Mouse (Mus musculus): ENCODE data around the gene Slc35b4. TPM values are rescaled to one million over a fixed set of nuclear protein-coding genes. Genes with fewer than 3 reads are reported as not detected.

Slc35b4 gene
- polyA plus RNA-seq, 1 experiment from 2014 or later = 42.6 TPM

- Histone ChIP-seq H3K27ac (replicated peaks) (no peak overlapping the region), H3K4me3 (no peak overlapping the region), H3K9me3 (0 out of 2 replicates have a peak, but pooled peaks cover 3% of the 10 kb centered on the region), H3K27me3 (replicated peaks; ENCODE audit: low read depth, poor library complexity, severe bottlenecking) (no peaks in the 10 kb centered on the region), H3K36me3 (replicated peaks) (no peaks in the 10 kb centered on the region), H3K4me1 (peaks cover 10% of the 10 kb centered on the region)
- DNase-seq (ENCODE audit: low spot score) = no peak
- WGBS = 92% methylated on average over 7 of the region's 7 CpGs
Observed at GRCm38 (mm10) chr6:34148639-34149038, 28.3 kb downstream of the Slc35b4 start.

GRCm38 (mm10) chr6:34148021-34148420 is 28.9 kb downstream of the Slc35b4 start:
- WGBS = 90% methylated on average over 3 of the region's 3 CpGs
- no peak overlapping the region for H3K27ac ChIP-seq (replicated peaks)
- DNase-seq (ENCODE audit: low spot score) = no peak

GRCm38 (mm10) chr6:34146042-34146441 is 30.9 kb downstream of the Slc35b4 start:
- DNase-seq (ENCODE audit: low spot score) = no peak
- H3K4me1 ChIP-seq = no peaks in the 10 kb centered on the region
- WGBS = 55% methylated on average over 6 of the region's 6 CpGs

More at GRCm38 (mm10) chr6:34148021-34148420, 28.9 kb downstream of the Slc35b4 start:
- Histone ChIP-seq H3K4me3 (no peak overlapping the region), H3K36me3 (replicated peaks) (no peaks in the 10 kb centered on the region), H3K9me3 (0 out of 2 replicates have a peak, but pooled peaks cover 3% of the 10 kb centered on the region), H3K4me1 (peaks cover 4% of the 10 kb centered on the region), H3K27me3 (replicated peaks; ENCODE audit: low read depth, poor library complexity, severe bottlenecking) (no peaks in the 10 kb centered on the region)

GRCm38 (mm10) chr6:34142931-34143330 is 34.0 kb downstream of the Slc35b4 start:
- 0 out of 2 replicates have a peak, but pooled peaks cover 3% of the 10 kb centered on the region for H3K9me3 ChIP-seq
- H3K4me3 ChIP-seq = no peak overlapping the region
- no peak for DNase-seq (ENCODE audit: low spot score)
- H3K4me1 ChIP-seq = no peaks in the 10 kb centered on the region
- WGBS = 73% methylated on average over 11 of the region's 11 CpGs
- H3K36me3 ChIP-seq (replicated peaks) = no peaks in the 10 kb centered on the region
- no peak overlapping the region for H3K27ac ChIP-seq (replicated peaks)
- H3K27me3 ChIP-seq (replicated peaks; ENCODE audit: low read depth, poor library complexity, severe bottlenecking) = no peaks in the 10 kb centered on the region

More at GRCm38 (mm10) chr6:34146042-34146441, 30.9 kb downstream of the Slc35b4 start:
- H3K36me3 ChIP-seq (replicated peaks) = no peaks in the 10 kb centered on the region
- no peak overlapping the region for H3K4me3 ChIP-seq
- H3K27ac ChIP-seq (replicated peaks) = no peak overlapping the region
- 0 out of 2 replicates have a peak, but pooled peaks cover 3% of the 10 kb centered on the region for H3K9me3 ChIP-seq
- H3K27me3 ChIP-seq (replicated peaks; ENCODE audit: low read depth, poor library complexity, severe bottlenecking) = no peaks in the 10 kb centered on the region

GRCm38 (mm10) chr6:34138366-34138765 is 38.5 kb downstream of the Slc35b4 start:
- Histone ChIP-seq H3K27ac (replicated peaks) (no peak overlapping the region), H3K4me3 (no peak overlapping the region), H3K36me3 (replicated peaks) (no peaks in the 10 kb centered on the region), H3K27me3 (replicated peaks; ENCODE audit: low read depth, poor library complexity, severe bottlenecking) (no peaks in the 10 kb centered on the region), H3K4me1 (no peaks in the 10 kb centered on the region), H3K9me3 (no peaks in the 10 kb centered on the region)
- no peak for DNase-seq (ENCODE audit: low spot score)
- WGBS = 85% methylated on average over 3 of the region's 3 CpGs

GRCm38 (mm10) chr6:34132391-34132790 is 44.5 kb downstream of the Slc35b4 start:
- H3K36me3 ChIP-seq (replicated peaks) = no peaks in the 10 kb centered on the region
- H3K9me3 ChIP-seq = no peaks in the 10 kb centered on the region
- no peak overlapping the region for H3K4me3 ChIP-seq
- whole genome bisulfite sequencing = 92% methylated on average over 9 of the region's 9 CpGs
- no peaks in the 10 kb centered on the region for H3K4me1 ChIP-seq
- no peak overlapping the region for H3K27ac ChIP-seq (replicated peaks)
- DNase-seq (ENCODE audit: low spot score) = no peak
- no peaks in the 10 kb centered on the region for H3K27me3 ChIP-seq (replicated peaks; ENCODE audit: low read depth, poor library complexity, severe bottlenecking)

GRCm38 (mm10) chr6:34129261-34129660 is 47.6 kb downstream of the Slc35b4 start:
- H3K9me3 ChIP-seq = no peaks in the 10 kb centered on the region
- no peak for DNase-seq (ENCODE audit: low spot score)
- 76% methylated on average over 2 of the region's 2 CpGs for WGBS
- no peaks in the 10 kb centered on the region for H3K27me3 ChIP-seq (replicated peaks; ENCODE audit: low read depth, poor library complexity, severe bottlenecking)
- H3K36me3 ChIP-seq (replicated peaks) = no peaks in the 10 kb centered on the region
- no peak overlapping the region for H3K4me3 ChIP-seq
- H3K27ac ChIP-seq (replicated peaks) = no peak overlapping the region
- H3K4me1 ChIP-seq = no peaks in the 10 kb centered on the region

- no peaks in the 10 kb centered on the region for H3K36me3 ChIP-seq (replicated peaks)
- no peak overlapping the region for H3K27ac ChIP-seq (replicated peaks)
- no peak for DNase-seq (ENCODE audit: low spot score)
- no peak overlapping the region for H3K4me3 ChIP-seq
- no peaks in the 10 kb centered on the region for H3K27me3 ChIP-seq (replicated peaks; ENCODE audit: low read depth, poor library complexity, severe bottlenecking)
- H3K4me1 ChIP-seq = no peaks in the 10 kb centered on the region
- 78% methylated on average over 2 of the region's 2 CpGs for WGBS
- H3K9me3 ChIP-seq = no peaks in the 10 kb centered on the region
Observed at GRCm38 (mm10) chr6:34124401-34124800, 52.5 kb downstream of the Slc35b4 start.

GRCm38 (mm10) chr6:34116838-34117478 is 60.0 kb downstream of the Slc35b4 start:
- Histone ChIP-seq H3K4me3 (no peak overlapping the region), H3K27ac (replicated peaks) (no peak overlapping the region)
- 93% methylated on average over 7 of the region's 7 CpGs for WGBS

GRCm38 (mm10) chr6:34111406-34111805 is 65.5 kb downstream of the Slc35b4 start:
- no peak for DNase-seq (ENCODE audit: low spot score)
- no peak overlapping the region for H3K4me3 ChIP-seq

More at GRCm38 (mm10) chr6:34116838-34117478, 60.0 kb downstream of the Slc35b4 start:
- DNase-seq (ENCODE audit: low spot score) = no peak
- H3K27me3 ChIP-seq (replicated peaks; ENCODE audit: low read depth, poor library complexity, severe bottlenecking) = no peaks in the 10 kb centered on the region
- H3K9me3 ChIP-seq = no peaks in the 10 kb centered on the region
- H3K36me3 ChIP-seq (replicated peaks) = no peaks in the 10 kb centered on the region
- no peaks in the 10 kb centered on the region for H3K4me1 ChIP-seq

GRCm38 (mm10) chr6:34110571-34110970 is 66.3 kb downstream of the Slc35b4 start:
- Histone ChIP-seq H3K4me1 (0 out of 2 replicates have a peak, but pooled peaks cover 3% of the 10 kb centered on the region), H3K36me3 (replicated peaks) (no peaks in the 10 kb centered on the region), H3K4me3 (no peak overlapping the region), H3K27me3 (replicated peaks; ENCODE audit: low read depth, poor library complexity, severe bottlenecking) (no peaks in the 10 kb centered on the region), H3K27ac (replicated peaks) (no peak overlapping the region), H3K9me3 (no peaks in the 10 kb centered on the region)
- 59% methylated on average over 10 of the region's 10 CpGs for WGBS
- no peak for DNase-seq (ENCODE audit: low spot score)

More at GRCm38 (mm10) chr6:34111406-34111805, 65.5 kb downstream of the Slc35b4 start:
- Histone ChIP-seq H3K36me3 (replicated peaks) (no peaks in the 10 kb centered on the region), H3K9me3 (no peaks in the 10 kb centered on the region), H3K27me3 (replicated peaks; ENCODE audit: low read depth, poor library complexity, severe bottlenecking) (no peaks in the 10 kb centered on the region), H3K4me1 (0 out of 2 replicates have a peak, but pooled peaks cover 3% of the 10 kb centered on the region), H3K27ac (replicated peaks) (no peak overlapping the region)
- WGBS = 85% methylated on average over 6 of the region's 6 CpGs
